Mouse (Mus musculus): ENCODE measurements around the gene Spon2. TPM values are rescaled to one million over a fixed set of nuclear protein-coding genes. Genes with fewer than 3 reads are reported as not detected.

Spon2 gene
- polyA plus RNA-seq, 1 experiment from 2014 or later = 4.9 TPM

- H3K4me2 ChIP-seq = no peak overlapping the region
- WGBS = 59% methylated on average over 5 of the region's 5 CpGs
- peaks cover 22% of the 10 kb centered on the region for H3K4me1 ChIP-seq
- H3K9me3 ChIP-seq = no peaks in the 10 kb centered on the region
- no peak overlapping the region for H3K27ac ChIP-seq
- H3K36me3 ChIP-seq = no peaks in the 10 kb centered on the region
- H3K9ac ChIP-seq = no peak overlapping the region
- no peak overlapping the region for H3K4me3 ChIP-seq
- no peak for ATAC-seq (ENCODE audit: insufficient number of reproducible peaks, insufficient read depth, low FRiP score, low TSS enrichment, low read depth)
- H3K27me3 ChIP-seq = no peaks in the 10 kb centered on the region
Observed at GRCm38 (mm10) chr5:33232791-33233190, 14.5 kb upstream of the Spon2 start.

GRCm38 (mm10) chr5:33230285-33230684, 12.0 kb upstream of the Spon2 start:
- no peak overlapping the region for H3K4me3 ChIP-seq
- peaks cover 22% of the 10 kb centered on the region for H3K4me1 ChIP-seq
- no peaks in the 10 kb centered on the region for H3K9me3 ChIP-seq
- H3K9ac ChIP-seq = no peak overlapping the region
- ATAC-seq (ENCODE audit: insufficient number of reproducible peaks, insufficient read depth, low FRiP score, low TSS enrichment, low read depth) = no peak
- H3K36me3 ChIP-seq = no peaks in the 10 kb centered on the region
- H3K27me3 ChIP-seq = no peaks in the 10 kb centered on the region
- no peak overlapping the region for H3K27ac ChIP-seq
- WGBS = 61% methylated on average over 5 of the region's 5 CpGs
- H3K4me2 ChIP-seq = no peak overlapping the region

DNA sequence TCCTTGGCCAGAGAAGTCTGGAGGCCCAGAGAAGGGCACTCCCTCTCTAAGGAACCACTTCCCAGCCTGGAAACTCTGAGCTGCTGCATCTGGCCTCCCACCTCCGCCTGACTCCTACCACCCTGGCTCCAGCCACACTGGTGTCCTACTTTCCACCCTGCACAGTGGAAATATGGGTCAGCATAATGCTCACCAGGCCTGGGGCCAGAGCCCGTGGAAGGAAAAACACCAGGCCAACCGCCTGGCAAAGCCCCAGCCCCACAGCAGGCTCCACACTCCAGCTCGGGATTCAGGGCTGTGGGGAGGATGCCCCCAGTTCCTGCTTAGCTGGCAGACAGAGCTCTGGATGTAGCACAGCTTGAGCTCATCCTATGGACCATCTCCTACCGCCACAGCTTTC, 10.2 kb upstream of the Spon2 start:
- ATAC-seq (ENCODE audit: insufficient number of reproducible peaks, insufficient read depth, low FRiP score, low TSS enrichment, low read depth) = no peak
- WGBS = 70% methylated on average over 5 of the region's 5 CpGs
- H3K27ac ChIP-seq = peak overlapping the region; percentile 29; the same call in 1 of the 2 replicates

DNA sequence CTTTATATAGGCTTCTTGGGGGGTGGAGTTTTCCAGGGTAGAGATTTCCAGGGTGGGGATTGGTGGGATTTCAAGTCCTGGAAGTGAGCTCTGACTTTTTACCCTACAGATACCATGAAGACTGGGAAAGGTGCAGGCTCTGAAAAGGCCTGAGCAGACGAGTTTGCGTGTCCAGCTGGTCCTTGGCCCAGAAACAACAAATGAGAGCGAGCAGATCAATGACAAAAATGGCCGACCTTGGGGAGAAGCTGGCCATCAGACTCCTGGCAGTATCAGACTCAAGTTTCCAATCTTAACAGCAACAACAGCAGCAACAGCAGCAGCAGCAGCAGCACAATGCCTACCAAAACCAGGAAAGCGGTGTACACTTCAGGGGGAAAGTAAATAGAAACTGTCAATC, 7.4 kb upstream of the Spon2 start:
- no peak overlapping the region for H3K4me3 ChIP-seq
- H3K27me3 ChIP-seq = no peaks in the 10 kb centered on the region
- H3K27ac ChIP-seq = no peak overlapping the region
- H3K4me2 ChIP-seq = no peak overlapping the region
- H3K36me3 ChIP-seq = no peaks in the 10 kb centered on the region
- H3K9ac ChIP-seq = no peak overlapping the region
- ATAC-seq (ENCODE audit: insufficient number of reproducible peaks, insufficient read depth, low FRiP score, low TSS enrichment, low read depth) = no peak
- H3K9me3 ChIP-seq = no peaks in the 10 kb centered on the region
- peaks cover 30% of the 10 kb centered on the region for H3K4me1 ChIP-seq
- WGBS = 91% methylated on average over 5 of the region's 5 CpGs

More for the DNA sequence above, 10.2 kb upstream of the Spon2 start:
- Histone ChIP-seq H3K4me2 (no peak overlapping the region), H3K36me3 (no peaks in the 10 kb centered on the region), H3K4me3 (no peak overlapping the region), H3K9me3 (no peaks in the 10 kb centered on the region), H3K27me3 (no peaks in the 10 kb centered on the region), H3K9ac (peak overlapping the region; percentile 27; the same call in 1 of the 2 replicates), H3K4me1 (peaks cover 17% of the 10 kb centered on the region)

DNA sequence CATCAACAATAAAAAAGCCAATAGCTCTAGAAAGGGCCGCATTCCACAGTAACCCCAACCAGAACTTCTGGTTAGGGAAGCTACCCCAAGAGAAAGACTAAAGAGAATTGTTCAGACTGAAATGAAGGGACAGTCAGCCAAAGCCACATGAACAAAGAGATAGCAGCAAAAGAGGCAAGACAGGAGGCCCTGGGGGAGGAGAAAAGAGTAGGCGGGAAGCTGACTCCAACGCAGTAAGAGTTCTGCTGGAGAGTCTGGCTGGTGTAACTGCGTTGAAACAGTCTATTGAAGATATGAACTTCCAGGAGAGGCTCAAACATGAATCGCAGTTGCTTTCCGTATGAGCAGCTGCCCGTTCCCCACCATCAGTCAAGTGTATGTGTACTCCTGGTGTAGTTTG, 6.2 kb upstream of the Spon2 start:
- Histone ChIP-seq H3K36me3 (no peaks in the 10 kb centered on the region), H3K4me3 (no peak overlapping the region), H3K27me3 (no peaks in the 10 kb centered on the region), H3K9ac (no peak overlapping the region), H3K4me1 (peaks cover 28% of the 10 kb centered on the region), H3K27ac (no peak overlapping the region), H3K4me2 (no peak overlapping the region), H3K9me3 (no peaks in the 10 kb centered on the region)
- WGBS = 82% methylated on average over 7 of the region's 7 CpGs
- no peak for ATAC-seq (ENCODE audit: insufficient number of reproducible peaks, insufficient read depth, low FRiP score, low TSS enrichment, low read depth)

DNA sequence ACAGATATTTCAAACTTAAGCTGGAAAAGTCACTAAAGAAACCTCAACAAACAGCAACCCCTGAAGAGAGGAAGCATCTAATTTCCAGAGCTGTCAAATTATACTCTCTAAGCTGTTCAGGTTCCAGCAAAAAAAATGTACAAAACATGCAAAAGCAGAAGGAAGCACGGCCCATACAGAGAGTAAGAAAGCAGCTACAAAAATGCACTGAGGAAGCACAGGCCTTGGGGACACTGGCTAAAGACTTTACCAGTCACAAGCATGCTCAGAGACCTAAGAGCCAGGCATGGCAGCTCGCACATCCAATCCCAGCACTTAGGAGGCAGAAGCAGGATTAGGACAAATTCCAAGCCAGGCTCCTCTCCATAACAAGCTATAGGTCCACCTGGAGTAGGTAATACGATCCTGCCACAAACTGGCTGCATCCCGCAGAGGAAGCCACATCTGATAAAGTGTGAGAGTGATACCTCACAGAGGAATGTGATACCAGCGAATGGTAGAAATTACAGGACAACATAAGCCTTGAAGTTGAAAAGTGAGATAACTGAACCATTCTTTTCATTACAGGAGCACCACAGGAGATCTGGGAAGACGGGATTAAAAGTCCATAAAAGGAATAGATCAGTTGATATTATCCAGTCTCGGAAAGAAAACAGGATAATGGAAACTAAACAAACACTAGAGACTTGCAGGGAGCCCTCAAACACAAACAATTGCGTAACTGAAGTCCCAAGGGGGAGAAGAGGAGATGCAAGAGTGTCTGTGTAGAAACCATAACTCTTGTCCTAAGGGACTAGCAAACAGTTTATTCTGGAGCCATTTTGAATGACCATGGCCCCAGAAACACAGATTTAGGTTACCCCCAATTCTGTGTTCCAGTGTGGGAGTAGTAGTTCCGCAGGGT, 4.8 kb upstream of the Spon2 start:
- no peak overlapping the region for H3K9ac ChIP-seq
- WGBS = 36% methylated on average over 9 of the region's 9 CpGs
- no peak overlapping the region for H3K27ac ChIP-seq
- H3K4me2 ChIP-seq = no peak overlapping the region
- H3K27me3 ChIP-seq = no peaks in the 10 kb centered on the region
- H3K4me1 ChIP-seq = peaks cover 29% of the 10 kb centered on the region
- H3K36me3 ChIP-seq = no peaks in the 10 kb centered on the region
- no peaks in the 10 kb centered on the region for H3K9me3 ChIP-seq
- no peak overlapping the region for H3K4me3 ChIP-seq
- ATAC-seq (ENCODE audit: insufficient number of reproducible peaks, insufficient read depth, low FRiP score, low TSS enrichment, low read depth) = no peak

DNA sequence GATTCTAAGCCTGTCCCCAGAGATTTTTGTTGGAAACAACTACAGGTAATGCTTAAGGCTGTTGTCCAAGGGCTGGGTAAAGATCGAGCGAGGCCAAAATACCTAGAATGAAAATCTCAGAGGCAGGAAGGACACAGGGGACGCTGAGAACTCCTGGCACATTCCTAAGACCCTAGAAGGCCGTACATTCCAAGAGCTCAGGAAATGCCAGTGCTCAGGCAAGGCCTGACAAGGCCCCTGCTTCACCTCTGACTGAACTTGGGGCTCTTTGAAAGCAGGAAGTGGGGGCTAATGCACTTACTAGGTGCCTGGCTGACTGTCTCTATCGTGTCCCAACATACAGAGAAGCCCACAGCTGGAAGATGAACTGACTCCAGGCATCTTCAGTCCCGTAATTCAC, 4.1 kb upstream of the Spon2 start:
- Histone ChIP-seq H3K4me3 (no peak overlapping the region), H3K4me2 (no peak overlapping the region), H3K9me3 (no peaks in the 10 kb centered on the region), H3K36me3 (no peaks in the 10 kb centered on the region), H3K27ac (no peak overlapping the region), H3K9ac (no peak overlapping the region), H3K27me3 (no peaks in the 10 kb centered on the region), H3K4me1 (peaks cover 34% of the 10 kb centered on the region)
- WGBS = 25% methylated on average over 6 of the region's 6 CpGs
- ATAC-seq (ENCODE audit: insufficient number of reproducible peaks, insufficient read depth, low FRiP score, low TSS enrichment, low read depth) = no peak

DNA sequence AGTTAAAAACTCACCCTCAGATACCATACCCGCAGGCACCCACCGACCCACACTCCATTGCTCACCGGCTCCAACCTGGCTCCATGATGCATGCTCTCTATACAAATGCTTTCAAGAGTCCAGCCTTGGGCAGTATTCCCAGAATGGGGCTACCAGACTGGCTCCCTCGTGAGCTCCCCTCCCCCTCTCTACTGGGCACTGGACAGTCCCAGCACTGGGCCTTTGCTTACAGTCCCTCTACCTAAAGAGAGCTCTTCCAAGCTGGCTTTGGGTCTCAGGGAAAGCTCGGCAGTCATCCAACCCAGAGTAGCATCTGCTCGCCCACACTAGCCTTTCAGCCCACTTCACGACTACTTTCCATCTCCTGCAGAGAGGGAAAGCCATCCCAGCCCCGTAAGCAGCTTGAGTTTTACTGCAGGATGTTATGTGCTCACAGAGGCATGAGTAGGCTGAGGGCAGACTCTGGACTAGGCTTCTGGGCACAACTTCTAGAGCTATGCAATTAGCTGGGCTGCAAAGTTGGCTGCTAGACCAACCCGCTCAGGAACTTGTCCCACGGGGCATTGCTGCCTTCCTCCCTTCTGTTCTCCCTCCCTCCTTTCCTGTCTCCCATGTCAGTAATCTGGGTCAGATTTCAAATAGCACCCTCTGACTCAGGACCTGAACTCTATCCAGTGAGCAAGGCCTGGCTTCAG, 2.2 kb upstream of the Spon2 start:
- H3K9ac ChIP-seq = no peak overlapping the region
- no peaks in the 10 kb centered on the region for H3K36me3 ChIP-seq
- peaks cover 41% of the 10 kb centered on the region for H3K4me1 ChIP-seq
- H3K4me2 ChIP-seq = no peak overlapping the region
- H3K9me3 ChIP-seq = no peaks in the 10 kb centered on the region
- no peaks in the 10 kb centered on the region for H3K27me3 ChIP-seq
- no peak overlapping the region for H3K27ac ChIP-seq
- no peak for ATAC-seq (ENCODE audit: insufficient number of reproducible peaks, insufficient read depth, low FRiP score, low TSS enrichment, low read depth)
- no peak overlapping the region for H3K4me3 ChIP-seq
- WGBS = 78% methylated on average over 10 of the region's 10 CpGs

DNA sequence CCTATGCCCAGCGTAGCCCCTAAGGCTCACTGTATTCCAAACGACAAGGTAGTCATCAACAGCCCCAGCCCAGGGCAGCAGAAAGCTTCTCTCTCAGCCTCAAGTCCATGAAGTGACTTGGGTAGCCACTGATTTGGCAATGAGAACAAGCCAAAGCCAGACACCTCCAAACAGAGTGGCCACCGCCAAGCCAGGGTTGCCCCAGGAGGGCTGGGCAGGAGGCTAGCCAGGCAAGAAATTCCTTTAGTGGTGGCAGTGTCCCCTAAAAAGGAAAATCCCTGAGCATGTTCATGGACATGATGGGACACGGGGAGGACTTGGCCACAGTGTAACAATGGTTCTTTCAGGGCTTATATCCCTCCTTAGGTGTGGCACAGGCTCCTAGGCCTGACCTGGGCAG, 1.6 kb upstream of the Spon2 start:
- 90% methylated on average over 4 of the region's 4 CpGs for WGBS
- Histone ChIP-seq H3K27me3 (no peaks in the 10 kb centered on the region), H3K4me3 (no peak overlapping the region), H3K9me3 (no peaks in the 10 kb centered on the region), H3K9ac (no peak overlapping the region), H3K36me3 (no peaks in the 10 kb centered on the region), H3K4me2 (no peak overlapping the region), H3K4me1 (peaks cover 37% of the 10 kb centered on the region), H3K27ac (no peak overlapping the region)
- ATAC-seq (ENCODE audit: insufficient number of reproducible peaks, insufficient read depth, low FRiP score, low TSS enrichment, low read depth) = no peak

DNA sequence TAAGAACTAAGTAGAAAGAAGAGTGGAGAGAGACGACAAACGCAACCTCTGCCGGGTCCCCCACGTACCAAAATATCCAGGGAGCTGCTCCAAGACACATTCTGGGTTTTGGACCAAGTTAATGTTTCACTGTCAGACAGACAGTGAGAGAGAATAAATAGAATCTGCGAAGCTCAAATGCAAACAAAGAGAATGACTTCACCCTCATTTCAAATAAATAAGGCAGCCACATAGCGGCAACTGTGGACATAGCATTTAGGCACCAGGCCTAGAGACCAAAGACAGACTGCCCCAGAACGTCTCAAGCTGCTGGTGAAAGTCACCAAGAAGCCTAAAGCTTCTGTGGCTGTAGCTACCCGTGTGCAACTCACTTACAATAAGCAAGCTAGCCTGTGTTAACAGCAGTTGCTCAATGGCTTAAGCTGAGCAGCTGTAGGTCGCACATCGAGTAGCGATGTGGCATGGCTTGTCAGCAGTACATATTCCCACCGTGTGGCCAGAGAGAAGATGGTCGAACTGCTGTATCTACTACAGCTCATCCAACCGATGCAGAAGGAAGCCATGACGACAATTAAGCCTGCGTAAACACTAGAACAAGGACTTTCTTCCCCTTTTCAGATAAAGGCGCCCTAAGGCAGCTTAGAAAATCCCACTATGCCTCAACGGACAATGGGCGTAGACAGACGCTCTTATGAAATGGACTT, 643 bp upstream of the Spon2 start:
- Histone ChIP-seq H3K9ac (no peak overlapping the region), H3K36me3 (no peaks in the 10 kb centered on the region), H3K4me3 (no peak overlapping the region), H3K27ac (no peak overlapping the region), H3K9me3 (no peaks in the 10 kb centered on the region), H3K4me1 (peaks cover 37% of the 10 kb centered on the region), H3K27me3 (no peaks in the 10 kb centered on the region), H3K4me2 (no peak overlapping the region)
- ATAC-seq (ENCODE audit: insufficient number of reproducible peaks, insufficient read depth, low FRiP score, low TSS enrichment, low read depth) = no peak
- WGBS = 75% methylated on average over 20 of the region's 20 CpGs

GRCm38 (mm10) chr5:33217663-33218062, 592 bp downstream of the Spon2 start:
- no peak for ATAC-seq (ENCODE audit: insufficient number of reproducible peaks, insufficient read depth, low FRiP score, low TSS enrichment, low read depth)
- no peaks in the 10 kb centered on the region for H3K27me3 ChIP-seq
- 52% methylated on average over 3 of the region's 3 CpGs for WGBS
- H3K9ac ChIP-seq = peak overlapping the region; percentile 12; the same call in 1 of the 2 replicates
- no peaks in the 10 kb centered on the region for H3K9me3 ChIP-seq
- H3K4me1 ChIP-seq = peaks cover 31% of the 10 kb centered on the region
- H3K4me3 ChIP-seq = no peak overlapping the region
- H3K4me2 ChIP-seq = peak overlapping the region; percentile 35
- H3K27ac ChIP-seq = peak overlapping the region; percentile 48; the same call in 1 of the 2 replicates
- H3K36me3 ChIP-seq = no peaks in the 10 kb centered on the region
